Mouse (Mus musculus): Measurements from ENCODE around the gene Slc25a42.

- TF ChIP-seq POLR2A (IDR thresholded peaks at IDR 0.05; ENCODE audit: borderline replicate concordance, low read depth, low read length) (no peak), CTCF (IDR thresholded peaks at IDR 0.05; ENCODE audit: low read depth, low read length) (no peak)
Observed at GRCm38 (mm10) chr8:70174079-70174478, 38.0 kb downstream of the Slc25a42 start.
